Mouse (Mus musculus) layer of hippocampus, adult 11-12 months (tissue): ENCODE measurements around the gene Ing4.
A peak's percentile ranks its signal among the peaks of the same experiment; 100 is the strongest.
"Not testable (repeated sequence)": the region's sequence is repeated elsewhere in the genome, so short reads cannot be mapped to it uniquely, and the experiment has no call there.

Experiments
- DNase-seq: peaks from one replicate; pipeline ENCODE4 v3.0.0; 2022; ENCODE audit warnings: low spot score

Gene Ing4

DNA sequence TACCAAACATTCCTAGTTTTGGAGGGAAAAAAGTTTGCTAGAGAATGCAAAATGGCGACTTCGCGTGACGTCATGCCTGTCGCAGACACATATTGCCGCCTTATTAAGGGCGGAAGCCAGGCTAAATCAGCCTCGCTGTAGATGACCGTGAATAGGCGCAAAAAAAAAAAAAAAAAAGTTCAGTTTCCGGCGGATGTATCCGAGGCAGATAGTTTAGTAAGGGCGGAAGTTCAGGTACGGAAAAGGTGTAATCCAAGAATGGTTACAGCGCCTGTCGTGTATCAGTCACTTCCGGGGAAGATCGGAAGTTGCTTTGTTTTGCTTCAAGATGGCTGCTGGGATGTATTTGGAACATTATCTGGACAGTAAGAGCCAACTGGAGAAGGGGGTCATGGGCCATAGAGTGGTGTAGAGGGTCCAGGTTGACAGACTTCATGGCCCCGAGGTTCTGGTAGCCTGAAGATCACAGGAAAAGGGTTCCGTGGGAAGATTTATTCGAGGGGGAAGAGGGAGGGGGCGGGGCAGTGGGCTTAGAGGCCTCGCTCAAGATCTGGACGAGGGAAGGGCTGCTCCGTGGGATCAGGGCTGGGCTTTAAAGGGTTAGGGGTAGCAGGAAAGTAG, at the start of gene Ing4:
TSS of gene Ing4 (plus strand) at position 228 of the 621 bp plus-strand sequence.
- DNase-seq = peak; percentile 94

DNA sequence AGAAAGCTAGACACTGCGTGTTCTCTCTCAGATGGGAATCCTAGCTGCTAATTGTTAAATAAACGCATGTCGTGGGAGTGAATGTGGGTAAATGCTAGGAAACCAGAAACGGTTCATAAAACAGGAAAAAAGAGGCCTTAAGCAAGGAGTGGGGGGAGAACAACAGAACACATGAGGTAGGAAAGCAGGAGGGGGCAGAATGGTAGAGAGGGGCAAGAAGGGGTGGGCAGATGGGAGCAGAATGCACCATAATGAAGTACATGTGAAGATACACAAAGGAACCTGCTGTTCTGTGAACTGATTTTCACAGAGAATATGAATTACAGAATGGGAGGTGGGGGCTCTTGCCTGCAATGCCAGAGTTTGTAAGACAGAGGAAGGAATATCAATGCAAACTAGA, 47.3 kb upstream of the Ing4 start:
- DNase-seq = peak; percentile 26

DNA sequence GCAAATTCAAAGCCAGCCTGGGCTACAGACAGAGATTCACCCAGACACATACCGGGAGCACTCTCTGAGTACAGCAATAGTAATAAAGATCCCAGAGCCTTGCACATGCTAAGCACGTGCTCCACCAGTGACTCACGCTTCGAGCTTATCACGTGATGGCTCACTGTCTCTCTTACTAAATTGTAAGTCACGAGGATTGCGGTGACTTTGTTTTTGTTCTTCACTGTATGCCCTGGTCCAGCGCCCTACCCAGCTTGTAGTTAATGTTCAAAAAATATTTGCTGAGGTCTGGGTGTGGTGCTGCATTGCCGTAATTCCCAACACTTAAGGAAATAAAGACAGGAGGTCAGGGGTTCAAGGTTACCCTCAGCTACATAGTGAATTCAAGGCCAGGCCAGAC, 46.2 kb upstream of the Ing4 start:
- DNase-seq = peak; percentile 20

DNA sequence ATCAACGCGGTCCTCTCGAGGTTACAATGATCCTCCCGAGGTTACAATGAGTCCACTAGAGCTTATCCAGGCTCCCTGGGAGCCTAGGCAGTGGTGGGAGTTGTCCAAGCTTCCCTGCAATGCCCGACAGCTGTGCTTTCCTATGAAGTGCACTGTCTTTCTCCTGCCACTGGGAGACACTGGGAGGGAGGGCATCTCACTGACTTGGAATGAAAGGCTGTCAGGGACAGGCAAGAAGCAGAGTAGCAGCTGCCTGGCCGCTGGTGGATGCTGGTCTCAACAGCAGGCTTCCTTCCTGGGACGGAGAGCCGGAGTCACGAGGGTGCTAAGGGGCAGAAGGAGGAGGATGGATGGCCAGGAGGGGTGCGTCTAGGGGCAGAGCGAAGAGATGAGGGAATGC, 45.7 kb upstream of the Ing4 start:
- peak; percentile 29 for DNase-seq

DNA sequence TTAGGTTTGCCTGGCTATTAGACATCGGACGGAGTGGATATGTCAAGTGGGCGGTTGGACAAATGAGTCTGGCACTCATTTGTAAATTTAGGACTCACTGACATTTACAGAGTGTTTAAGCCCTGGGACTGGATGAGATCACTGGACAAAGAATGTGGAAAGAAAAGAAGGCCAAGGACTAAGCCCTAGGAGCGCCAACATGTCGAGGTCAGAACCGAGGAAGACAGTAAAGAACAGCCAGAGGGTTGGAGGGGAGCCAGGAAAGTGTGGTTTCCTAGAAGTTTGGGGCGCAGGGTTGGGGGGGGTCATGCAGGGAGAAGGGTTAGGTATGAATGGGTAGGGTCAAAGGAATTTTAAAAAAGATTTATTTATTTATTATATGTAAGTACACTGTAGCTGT, 44.3 kb upstream of the Ing4 start:
- no peak for DNase-seq

DNA sequence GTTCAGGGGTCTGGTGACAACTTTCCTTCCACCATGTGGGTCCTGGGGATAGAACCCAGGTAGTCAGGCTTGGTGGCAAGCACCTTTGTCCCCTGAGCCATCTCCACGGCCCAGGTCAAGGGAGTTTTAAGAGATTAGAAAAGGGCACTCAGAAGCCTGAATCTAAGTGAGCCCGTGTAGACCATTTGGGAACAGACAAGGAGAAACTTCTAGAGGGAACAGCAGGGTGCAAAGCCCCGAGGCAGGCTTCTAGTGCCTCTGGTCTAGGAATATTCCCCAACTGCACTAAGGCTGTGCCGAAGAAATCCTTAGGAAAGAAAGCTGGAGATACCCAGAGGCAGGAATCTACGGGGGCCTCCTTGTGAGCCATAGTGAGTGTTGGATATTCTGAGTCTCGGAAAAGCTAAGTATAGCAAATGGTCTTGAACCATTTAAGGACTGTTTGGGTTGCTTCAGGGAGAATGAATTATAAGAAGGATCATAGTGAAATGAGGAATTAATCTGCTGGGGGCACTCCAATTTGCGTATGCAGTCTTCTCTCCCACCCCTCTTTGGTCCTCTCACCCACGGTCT, 43.6 kb upstream of the Ing4 start:
- DNase-seq = peak; percentile 17

DNA sequence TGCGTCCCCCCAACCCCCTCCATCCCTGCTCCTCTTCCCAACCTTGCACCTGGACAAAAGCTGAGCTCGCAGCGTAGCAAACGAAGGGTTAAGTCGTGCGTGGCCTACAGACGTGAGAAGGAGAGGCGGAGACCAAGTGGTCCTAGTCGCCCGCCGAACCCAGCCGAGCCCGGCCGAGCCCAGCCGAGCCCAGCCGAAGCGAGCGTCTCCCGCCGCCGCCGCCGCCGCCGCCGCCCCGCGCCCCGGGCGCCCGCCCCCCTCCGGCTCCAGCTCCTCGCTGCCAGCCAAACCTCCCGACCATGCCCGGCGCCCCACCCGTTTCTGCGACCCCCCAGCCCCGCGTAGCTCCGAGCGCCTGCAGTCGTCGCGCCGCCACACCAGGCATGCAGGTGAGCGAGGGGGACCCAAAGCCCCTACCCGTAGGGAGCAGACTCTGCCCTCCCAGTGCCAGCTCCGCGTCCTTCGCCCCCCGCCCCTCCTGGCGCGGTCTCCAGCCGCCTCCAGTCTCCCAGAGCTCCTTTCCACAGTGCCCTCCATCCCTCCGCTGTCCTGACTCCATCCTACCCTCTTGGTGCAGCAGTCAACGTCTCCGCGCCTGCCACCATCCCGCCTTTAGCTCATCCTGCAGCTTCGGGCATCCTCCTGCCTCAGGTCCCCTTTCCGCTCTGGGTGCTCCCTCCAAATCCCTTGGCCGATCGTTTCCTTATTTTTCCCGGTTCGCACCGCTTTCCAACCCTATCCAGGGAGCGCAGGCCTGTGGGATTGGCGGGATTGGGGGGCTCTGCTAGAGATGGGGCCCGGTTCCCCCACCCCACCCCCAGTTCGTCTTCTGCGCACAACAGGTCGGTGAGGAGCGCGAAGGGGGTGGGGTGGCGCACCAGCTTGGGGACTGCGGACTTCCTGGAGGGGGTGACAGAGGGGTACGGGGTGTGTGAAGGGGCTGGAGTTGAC, 42.7 kb upstream of the Ing4 start, which contains the start of gene Pianp:
TSS of gene Pianp (plus strand) at position 144 of the 951 bp plus-strand sequence.
- peak; percentile 80 for DNase-seq

DNA sequence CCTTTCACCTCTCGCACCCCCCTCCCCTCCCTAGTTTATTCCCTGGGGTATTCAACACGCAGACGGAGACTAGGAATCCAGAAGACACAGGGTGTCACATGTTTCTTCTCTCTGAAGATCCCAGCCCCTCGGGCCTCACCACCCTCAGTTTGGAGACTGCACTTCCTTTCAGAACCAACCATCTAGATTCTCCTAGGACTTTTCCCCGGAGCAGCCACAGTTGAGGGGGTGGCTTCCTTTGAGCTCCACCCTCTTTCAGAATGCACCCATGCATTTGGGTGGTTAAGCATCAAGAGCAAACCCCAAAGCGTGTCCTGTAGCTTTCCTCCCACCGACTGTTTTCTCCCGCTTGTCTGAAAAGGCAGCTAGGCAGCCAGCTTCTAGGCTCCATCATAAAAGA, 41.5 kb upstream of the Ing4 start:
- DNase-seq = peak; percentile 53

DNA sequence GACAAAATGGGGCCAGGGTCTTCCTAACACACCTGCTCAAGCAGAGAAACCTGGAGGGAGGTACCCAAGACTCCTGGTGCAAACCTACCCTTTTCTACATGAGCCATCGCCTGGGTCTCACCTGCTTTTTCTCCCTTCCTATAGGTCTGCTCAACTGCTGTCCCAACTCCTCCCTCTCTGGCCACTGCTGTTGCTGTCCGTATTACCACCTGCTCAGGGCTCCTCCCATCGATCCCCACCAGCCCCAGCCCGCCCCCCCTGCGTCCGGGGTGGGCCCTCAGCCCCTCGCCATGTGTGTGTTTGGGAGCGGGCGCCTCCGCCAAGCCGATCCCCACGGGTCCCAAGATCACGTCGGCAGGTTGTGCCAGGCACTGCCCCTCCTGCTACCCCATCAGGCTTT, 40.5 kb upstream of the Ing4 start:
- no peak for DNase-seq

DNA sequence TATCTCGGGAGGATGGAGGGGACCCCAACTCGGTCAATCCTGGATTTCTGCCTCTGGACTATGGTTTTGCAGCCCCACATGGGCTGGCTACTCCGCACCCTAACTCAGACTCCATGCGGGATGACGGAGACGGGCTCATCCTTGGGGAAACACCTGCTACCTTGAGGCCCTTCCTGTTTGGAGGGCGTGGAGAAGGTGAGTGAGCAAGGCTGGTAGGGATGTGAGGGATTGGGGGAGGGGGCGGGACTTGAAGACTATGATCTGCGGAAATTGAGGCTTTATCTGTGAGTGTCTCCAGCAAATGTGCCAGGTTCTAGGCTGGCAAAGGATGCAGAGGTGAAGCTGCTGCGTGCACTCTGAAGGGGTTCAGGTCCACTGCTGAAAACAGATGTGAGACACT, 40.0 kb upstream of the Ing4 start:
- no peak for DNase-seq

DNA sequence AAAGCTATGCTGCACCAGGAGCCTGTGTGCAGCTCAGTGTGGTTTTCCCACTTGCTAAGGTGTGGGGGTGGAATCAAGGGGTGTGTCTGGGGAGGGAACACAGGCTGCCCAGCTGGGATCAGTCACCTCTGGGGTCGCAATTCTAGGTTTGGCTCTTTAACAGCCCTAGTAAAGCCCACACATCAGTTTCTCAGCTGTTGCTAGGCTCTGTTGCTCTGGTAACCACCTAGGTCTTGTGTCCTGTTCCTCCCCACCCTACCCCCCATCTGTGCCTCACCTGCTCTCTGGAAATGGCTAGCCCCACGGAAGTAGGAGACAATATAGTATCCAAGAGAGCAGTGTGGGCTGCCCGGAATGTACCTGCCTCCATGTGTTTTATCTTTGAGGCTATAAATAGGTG, 35.9 kb upstream of the Ing4 start:
- no peak for DNase-seq

DNA sequence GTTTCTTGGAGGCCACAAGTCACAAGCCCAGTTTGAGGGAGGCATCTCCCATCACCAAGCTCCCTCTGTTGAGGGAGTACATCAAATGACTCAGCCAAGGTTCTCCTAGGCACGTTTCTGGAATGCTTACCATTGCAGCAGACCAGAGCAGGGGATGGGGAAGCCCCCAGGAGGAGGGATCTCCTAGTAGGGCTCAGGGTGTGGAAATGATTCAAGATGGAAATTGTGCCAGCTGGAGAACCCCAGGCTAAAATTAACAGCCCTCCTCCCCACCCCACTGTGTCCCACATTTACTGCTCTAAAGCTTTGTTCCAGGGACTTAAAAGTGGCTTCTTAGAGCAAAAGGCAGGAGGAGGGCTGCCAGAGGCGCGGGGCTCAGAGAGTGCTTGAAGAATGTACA, 34.5 kb upstream of the Ing4 start:
- DNase-seq = no peak

DNA sequence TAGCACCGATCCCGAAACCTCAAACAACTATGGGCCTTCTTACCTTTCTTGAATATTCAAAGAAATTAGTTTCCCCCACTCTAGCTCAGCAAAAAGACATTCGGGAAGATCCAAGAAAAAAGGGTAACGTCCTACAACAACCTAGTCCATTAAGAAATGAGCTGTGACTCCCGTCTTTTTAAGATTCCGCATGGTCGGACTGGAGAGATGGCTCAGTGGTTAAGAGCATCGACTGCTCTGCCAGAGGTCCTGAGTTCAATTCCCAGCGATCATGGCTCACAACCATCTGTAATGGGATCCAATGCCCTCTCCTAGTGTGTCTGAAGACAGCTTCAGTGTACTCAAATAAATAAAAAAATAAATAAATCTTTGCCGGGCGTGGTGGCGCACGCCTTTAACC, 31.5 kb upstream of the Ing4 start:
- no peak for DNase-seq

DNA sequence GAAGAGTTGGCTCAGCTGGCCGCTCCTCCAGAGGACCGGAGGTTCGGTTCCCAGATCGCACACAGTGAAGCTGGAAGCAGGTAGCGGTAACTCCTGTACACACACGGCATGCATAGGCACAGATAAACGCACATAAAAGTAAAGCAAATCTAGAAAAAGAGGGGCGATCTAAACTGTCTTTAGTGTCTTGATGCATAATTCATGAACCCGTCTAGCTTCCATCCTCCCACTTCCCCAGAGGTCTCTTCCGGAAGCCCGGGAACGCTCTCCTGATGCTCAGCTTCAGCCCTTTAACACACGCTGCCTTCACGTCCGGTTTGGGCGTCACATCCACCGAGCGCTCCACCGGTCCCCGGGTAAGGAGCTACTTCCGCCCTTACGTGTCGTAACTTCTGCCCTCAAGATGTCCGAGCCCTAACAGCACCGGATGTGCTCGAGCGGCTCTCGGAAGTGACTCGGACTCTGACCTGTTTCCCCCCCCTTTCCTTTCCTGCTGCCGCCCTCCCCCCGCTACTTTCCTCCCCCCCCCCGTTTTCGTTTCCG, 30.9 kb upstream of the Ing4 start:
- peak; percentile 99 for DNase-seq

DNA sequence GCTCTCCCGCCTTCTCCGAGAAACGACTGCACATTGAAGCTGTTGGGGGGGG, 30.6 kb upstream of the Ing4 start, which contains the start of gene Zfp384:
TSS of gene Zfp384 (plus strand) at position 17 of the 52 bp plus-strand sequence.
- DNase-seq = no peak

DNA sequence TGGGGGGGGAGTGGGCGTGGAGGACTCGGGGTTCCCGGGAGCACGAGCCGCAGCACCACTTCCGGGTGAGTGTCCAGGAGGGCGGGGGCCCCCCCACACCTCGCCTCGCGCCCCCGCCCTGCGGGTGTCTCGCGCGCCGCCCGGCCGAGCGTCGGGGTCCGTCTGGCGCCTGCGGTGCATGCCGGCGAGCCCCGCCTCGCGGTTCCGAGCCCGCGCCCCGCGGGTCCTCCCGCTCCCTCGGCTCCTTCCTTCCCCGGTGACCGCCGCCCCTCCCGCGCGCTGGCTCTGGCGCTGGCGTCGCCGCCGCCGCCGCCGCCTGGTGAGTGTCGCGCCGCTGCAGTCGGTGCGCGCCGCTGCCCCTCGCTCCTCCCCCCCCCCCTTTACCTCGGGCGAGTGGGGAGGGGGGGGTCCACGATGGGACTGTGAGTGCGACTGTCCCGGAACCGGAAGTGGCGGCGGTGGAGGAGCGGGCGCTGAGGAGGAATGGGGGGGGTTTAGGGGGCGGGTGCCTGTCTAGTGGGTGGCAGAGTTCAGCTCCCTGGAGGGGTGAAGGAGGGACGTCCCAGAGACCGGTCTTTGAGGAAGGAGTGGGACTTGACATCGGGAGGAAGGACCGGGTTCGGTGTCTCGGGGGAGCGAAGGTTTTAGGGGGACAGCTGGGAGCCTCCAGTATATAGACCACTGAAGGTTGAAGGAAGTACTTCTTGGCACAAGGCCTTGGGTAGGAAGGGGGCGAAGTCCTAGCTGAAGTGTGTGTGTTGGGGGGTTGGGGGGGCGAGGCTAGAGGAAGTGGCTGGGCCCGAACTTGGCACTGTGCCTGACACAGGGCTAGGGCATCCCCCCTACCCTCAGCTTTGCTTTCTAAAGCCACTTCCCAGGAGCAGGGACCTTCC, 30.1 kb upstream of the Ing4 start:
- peak; percentile 76 for DNase-seq

DNA sequence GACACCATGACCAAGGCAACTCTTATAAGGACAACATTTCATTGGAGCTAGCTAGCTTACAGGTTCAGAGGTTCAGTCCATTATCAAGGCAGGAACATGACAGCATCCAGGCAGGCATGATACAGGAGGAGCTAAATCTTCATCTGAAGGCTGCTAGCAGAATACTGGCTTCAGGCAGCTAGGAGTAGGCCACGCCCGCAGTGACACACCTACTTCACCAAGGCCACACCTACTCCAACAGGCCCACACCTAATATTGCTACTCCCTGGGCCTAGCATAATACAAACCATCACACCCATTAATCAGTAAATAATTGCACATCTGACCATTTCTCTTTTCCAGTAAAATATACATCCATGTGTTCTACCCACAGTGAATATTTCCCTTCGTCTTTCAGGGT, 21.9 kb upstream of the Ing4 start:
- DNase-seq = no peak

DNA sequence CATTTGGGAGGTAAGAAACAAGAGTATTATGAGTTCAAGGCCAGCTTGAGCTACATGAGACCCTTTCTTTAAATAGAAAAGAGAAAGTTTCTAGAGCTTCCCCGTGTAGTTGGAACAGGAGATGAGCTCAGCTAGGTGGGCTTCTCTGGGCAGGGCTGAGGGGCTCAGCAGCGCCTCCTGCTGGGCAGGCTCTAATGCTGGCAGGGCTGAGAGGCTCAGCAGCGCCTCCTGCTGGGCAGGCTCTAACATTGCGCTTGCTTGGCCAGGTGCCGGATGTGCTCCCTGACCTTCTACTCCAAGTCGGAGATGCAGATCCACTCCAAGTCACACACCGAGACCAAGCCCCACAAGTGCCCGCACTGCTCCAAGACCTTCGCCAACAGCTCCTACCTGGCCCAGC, 9.0 kb upstream of the Ing4 start:
- not testable (repeated sequence) for DNase-seq

DNA sequence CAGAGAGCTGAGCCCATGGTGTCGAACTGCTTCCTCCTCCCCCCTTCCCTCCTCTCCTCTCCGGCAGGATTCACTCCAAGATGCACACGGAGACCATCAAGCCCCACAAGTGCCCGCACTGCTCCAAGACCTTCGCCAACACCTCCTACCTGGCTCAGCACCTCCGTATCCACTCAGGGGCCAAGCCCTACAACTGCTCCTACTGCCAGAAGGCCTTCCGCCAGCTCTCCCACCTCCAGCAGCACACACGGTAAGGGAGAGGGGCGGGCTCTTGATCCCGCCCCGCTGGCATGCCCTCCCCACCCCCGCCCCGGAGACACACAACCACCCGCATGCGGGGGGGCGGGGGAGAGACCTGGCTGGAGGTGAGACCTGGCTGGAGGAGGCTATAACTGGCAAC, 8.0 kb upstream of the Ing4 start:
- DNase-seq = no peak

DNA sequence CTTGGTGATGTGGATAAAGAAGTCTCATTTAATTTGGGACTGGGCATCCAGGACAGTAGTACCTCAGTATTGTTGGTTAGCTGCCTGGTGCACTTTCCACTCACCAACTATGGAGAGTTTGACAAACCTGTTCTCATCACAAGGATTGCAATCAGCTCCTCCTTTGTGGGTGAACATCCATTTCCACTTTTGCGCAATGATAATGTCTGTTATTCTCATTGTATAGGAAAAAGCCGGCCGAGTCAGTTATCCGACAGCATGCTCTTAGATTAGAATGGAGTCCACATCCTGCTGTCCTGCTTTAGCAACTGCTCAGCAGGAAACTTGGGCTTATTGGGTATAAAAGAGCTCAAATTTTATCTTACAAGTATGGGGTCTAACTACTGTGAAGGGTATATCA, 894 bp upstream of the Ing4 start:
- DNase-seq = no peak

DNA sequence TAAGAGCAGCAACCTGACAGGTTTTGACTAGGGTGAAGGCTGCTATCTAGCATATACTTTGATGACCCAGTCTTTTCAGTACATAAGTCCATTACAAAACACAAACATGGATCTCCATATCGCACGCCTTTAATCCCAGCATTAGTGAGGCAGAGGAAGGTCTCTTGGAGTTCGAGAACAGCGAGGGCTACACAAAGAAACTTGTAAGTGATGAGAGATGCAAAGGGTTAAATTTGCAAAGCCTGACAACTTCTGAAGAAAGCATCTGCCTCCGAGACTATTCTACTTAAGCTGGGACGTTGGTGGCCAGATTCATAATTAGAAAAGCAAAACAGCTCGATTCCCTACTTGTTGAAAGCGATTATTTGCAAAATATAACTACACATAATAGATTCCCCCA, 429 bp upstream of the Ing4 start:
- DNase-seq = peak; percentile 29

DNA sequence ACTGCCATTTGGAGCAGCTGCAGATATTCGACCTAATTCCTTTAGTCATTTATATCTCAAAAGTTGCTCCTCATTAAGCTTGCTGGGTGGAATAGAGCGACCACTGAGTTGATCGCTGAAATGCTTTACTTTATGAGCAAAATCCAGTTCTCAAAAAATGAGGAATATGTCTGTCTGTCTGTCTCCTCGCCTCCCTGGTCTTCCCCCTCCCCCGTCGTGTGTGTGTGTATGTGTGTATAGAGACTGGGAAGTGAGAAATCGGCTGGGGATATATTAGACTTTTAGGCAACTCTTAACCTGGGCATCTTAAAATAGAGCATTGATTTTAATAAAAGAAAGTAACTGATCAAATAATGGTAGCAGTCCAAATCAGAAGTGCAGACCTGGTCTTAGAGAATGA, 661 bp downstream of the Ing4 start:
- DNase-seq = no peak
